Mouse (Mus musculus) ES-E14 (cell line): ENCODE measurements around the gene Fndc3b. TPM values are rescaled to one million over a fixed set of nuclear protein-coding genes. Genes with fewer than 3 reads are reported as not detected.

Experiments used
- DNase-seq: peaks from one replicate; pipeline ENCODE4 v3.0.0-alpha.2; 2013; ENCODE audit warnings: low read depth, low spot score
- H3K27ac ChIP-seq: 2 replicates; pipeline ENCODE4 v1.5.1; 2012; ENCODE audit warnings: low read depth, mild to moderate bottlenecking, low read length, moderate library complexity, mixed read lengths; ENCODE audit not compliant: poor library complexity, insufficient read depth, severe bottlenecking
- H3K36me3 ChIP-seq: 2 replicates; pipeline ENCODE4 v1.6.1; 2012; ENCODE audit warnings: mild to moderate bottlenecking, low read length, moderate library complexity, mixed read lengths; ENCODE audit not compliant: control insufficient read depth, poor library complexity, insufficient read depth, severe bottlenecking
- H3K4me1 ChIP-seq, 2 experiments: fragments of 150-350 bp in 1 of 2; sonication (generic) in 1 of 2; 2 replicates each; pipeline ENCODE4 v1.6.1; 2012; ENCODE audit warnings: low read length in 2 of 2, mild to moderate bottlenecking in 1 of 2, mixed read lengths in 1 of 2; ENCODE audit not compliant: control insufficient read depth in 2 of 2, insufficient read depth in 2 of 2, poor library complexity in 1 of 2
- H3K4me3 ChIP-seq, 2 experiments: fragments of 150-350 bp in 1 of 2; sonication (generic) in 1 of 2; 2 replicates each; pipeline ENCODE4 v1.5.1; 2012; ENCODE audit warnings: low read length in 2 of 2, low read depth in 1 of 2, mild to moderate bottlenecking in 1 of 2, mixed read lengths in 1 of 2; ENCODE audit not compliant: insufficient read depth in 1 of 2, poor library complexity in 1 of 2, severe bottlenecking in 1 of 2
- H3K9ac ChIP-seq: 2 replicates; pipeline ENCODE4 v1.6.1; 2012; ENCODE audit warnings: low read depth, mild to moderate bottlenecking, low read length, mixed read lengths; ENCODE audit not compliant: poor library complexity, insufficient read depth, severe bottlenecking
- H3K9me3 ChIP-seq: fragments of 150-350 bp; sonication (generic); 2 replicates; pipeline ENCODE4 v1.6.1; 2012; ENCODE audit warnings: low read depth, mild to moderate bottlenecking, low read length; ENCODE audit not compliant: control insufficient read depth, insufficient read depth
- CHD2 ChIP-seq: IDR thresholded peaks from 2 replicates; pipeline ENCODE4 v1.6.1; 2014; ENCODE audit warnings: mild to moderate bottlenecking, low read depth, low read length, inconsistent platforms
- HCFC1 ChIP-seq: IDR thresholded peaks from 2 replicates; pipeline ENCODE4 v1.6.1; 2012; ENCODE audit warnings: low read length, inconsistent platforms, borderline replicate concordance; ENCODE audit not compliant: insufficient read depth
- MAFK ChIP-seq: IDR thresholded peaks from 2 replicates; pipeline ENCODE4 v1.6.1; 2014; ENCODE audit warnings: mild to moderate bottlenecking, low read depth, low read length, inconsistent platforms; ENCODE audit not compliant: insufficient read depth
- ZC3H11A ChIP-seq: IDR thresholded peaks from 2 replicates; pipeline ENCODE4 v1.6.1; 2012; ENCODE audit warnings: low read depth, mild to moderate bottlenecking, inconsistent platforms, low read length, borderline replicate concordance
- ZNF384 ChIP-seq: IDR thresholded peaks from 2 replicates; pipeline ENCODE4 v1.6.1; 2012; ENCODE audit warnings: low read depth, low read length, inconsistent platforms
- in situ Hi-C, 2 experiments: fragments of 600-800 bp; cut with MboI; formaldehyde crosslinking; loops; one replicate each; pipeline ENCODE4 v1.15.1; 2025; ENCODE audit warnings: low sequenced_read_pairs in 2 of 2, inconsistent platforms in 1 of 2; ENCODE audit not compliant: unreplicated experiment in 2 of 2
- total RNA-seq: library from RNA; depleted of rRNA; stranded (reverse); fragments of 300-350 nt; gene quantifications from 2 replicates; pipeline ENCODE4 v1.2.3, GENCODE M21; 2012

Fndc3b gene
- total RNA-seq, 1 experiment: 16.6 TPM

DNA sequence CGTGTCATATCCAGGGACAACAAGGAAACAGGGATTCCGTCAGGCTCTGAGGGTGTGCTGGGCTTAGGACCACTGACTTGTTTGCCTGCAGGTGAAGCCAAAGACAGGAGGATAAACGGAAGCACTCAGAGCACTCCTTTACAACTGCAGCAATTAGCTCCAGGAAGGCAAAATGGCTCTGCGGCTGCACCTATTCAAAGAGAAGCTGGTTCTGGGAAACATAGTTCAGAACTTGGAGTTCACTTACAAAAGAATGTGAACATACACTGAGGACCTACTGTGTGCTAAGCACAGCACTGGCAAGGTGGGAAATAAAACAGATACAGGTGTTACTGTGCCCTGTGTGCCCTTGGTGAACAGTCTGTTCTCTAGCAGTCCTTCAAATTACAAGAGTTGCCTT lies 177.4 kb downstream of the Fndc3b start:
- peaks cover 3% of the 10 kb centered on the region; the same call in 1 of the 2 replicates for H3K36me3 ChIP-seq
- TF ChIP-seq ZC3H11A: no peak
- no peak for TF ChIP-seq HCFC1
- TF ChIP-seq MAFK: no peak
- no peak for TF ChIP-seq CHD2
- TF ChIP-seq ZNF384: no peak
- H3K9ac ChIP-seq: no peak overlapping the region
- in situ Hi-C loops: no loop called here
- H3K9me3 ChIP-seq: no peaks in the 10 kb centered on the region
- peaks cover 3 to 28% of the 10 kb centered on the region in 2 experiments; a peak in 2 of 4 replicates for H3K4me1 ChIP-seq
- H3K4me3 ChIP-seq: no peak overlapping the region
- no peak overlapping the region for H3K27ac ChIP-seq
- DNase-seq: no peak

DNA sequence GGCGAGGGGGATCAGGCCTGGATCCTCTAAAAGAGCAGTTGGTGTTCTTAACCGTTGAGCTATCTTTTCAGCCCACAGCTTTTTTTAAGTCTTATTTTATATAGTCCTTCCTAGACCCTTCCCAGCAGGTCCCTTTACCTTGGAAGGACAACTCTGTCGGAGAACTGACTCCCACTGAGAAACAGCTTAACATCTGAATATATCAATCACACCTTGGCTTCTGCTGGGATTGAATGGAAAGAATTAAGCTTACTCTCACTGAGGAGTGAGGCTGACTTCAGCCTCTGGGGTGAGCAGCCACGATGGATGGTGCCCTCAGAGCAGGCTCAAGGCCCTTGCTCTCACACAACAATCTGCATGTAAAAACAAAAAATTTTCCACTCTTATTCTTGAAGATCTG lies 179.1 kb downstream of the Fndc3b start:
- TF ChIP-seq MAFK: no peak
- TF ChIP-seq HCFC1: no peak
- TF ChIP-seq ZC3H11A: no peak
- no peak for TF ChIP-seq CHD2
- TF ChIP-seq ZNF384: no peak

DNA sequence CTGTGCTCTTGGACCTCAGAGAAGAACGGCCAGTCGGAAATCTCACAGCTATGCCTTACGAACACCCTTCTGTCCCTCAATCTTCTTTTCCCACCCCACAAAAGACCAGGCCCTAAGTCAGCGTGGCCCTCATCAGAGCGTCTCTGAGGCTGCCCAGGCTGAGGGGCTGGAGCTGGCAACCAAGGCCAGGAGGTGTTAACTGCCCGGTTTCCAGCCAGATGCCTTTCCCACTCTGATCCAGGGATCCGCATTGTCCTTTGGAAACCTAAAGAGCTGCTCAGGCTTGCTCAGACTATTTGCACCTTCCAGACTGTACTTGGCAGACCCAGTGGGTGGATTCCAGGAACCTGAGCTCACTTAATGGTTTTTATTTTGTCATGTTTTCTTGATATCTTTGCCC lies 180.7 kb downstream of the Fndc3b start:
- H3K27ac ChIP-seq: no peak overlapping the region
- peaks cover 3 to 29% of the 10 kb centered on the region in 2 experiments; a peak in 2 of 4 replicates for H3K4me1 ChIP-seq
- TF ChIP-seq MAFK (no peak), ZC3H11A (no peak), ZNF384 (no peak)
- no peak overlapping the region for H3K9ac ChIP-seq
- no peak overlapping the region for H3K4me3 ChIP-seq
- DNase-seq: no peak
- peaks cover 2% of the 10 kb centered on the region; the same call in 1 of the 2 replicates for H3K36me3 ChIP-seq
- no peaks in the 10 kb centered on the region for H3K9me3 ChIP-seq
- in situ Hi-C loops: no loop called here

More for the DNA sequence above, 179.1 kb downstream of the Fndc3b start:
- H3K27ac ChIP-seq: no peak overlapping the region
- no peak overlapping the region for H3K4me3 ChIP-seq
- no peaks in the 10 kb centered on the region for H3K9me3 ChIP-seq
- in situ Hi-C loops: no loop called here
- peaks cover 3% of the 10 kb centered on the region; the same call in 1 of the 2 replicates for H3K36me3 ChIP-seq
- DNase-seq: no peak
- peaks cover 3 to 29% of the 10 kb centered on the region in 2 experiments; a peak in 2 of 4 replicates for H3K4me1 ChIP-seq
- no peak overlapping the region for H3K9ac ChIP-seq

DNA sequence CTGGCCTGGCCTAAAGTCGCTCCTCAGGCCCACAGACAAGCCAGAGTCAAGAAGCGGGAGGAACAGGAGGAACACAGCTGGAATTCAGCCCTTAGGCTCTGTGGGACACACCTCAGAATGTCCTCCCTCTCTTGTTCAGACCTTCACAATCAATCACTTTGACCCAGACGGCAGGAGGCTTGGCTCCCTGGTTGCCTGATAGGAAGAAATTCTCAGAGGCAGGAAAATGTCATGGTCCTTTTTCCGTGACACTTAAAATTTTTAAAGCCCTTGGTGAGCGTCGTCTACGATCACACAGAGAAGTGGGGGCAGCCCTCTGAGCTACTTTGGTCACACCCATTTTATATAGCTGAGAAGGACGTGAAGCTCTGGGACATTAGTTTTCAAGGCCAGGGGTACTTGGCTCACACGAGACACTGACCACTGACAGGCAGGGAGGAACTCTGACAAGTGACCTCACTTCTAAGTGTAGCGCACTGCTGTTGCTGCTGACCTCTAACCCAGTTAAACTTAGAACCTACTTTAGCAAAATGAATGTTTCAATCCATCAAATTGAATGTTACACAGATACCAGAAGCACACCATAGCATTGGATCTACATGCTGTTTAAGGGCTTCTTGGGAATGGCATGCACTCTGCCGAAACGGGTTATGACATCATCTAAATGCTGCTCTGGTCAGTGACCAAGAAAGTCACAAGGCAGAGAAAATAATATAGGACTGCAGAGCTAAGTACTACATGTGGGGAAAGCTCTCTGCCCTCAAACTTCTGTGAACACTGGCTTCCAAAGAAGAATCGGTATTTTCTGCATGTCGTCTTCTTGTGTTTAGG lies 181.7 kb downstream of the Fndc3b start:
- no peak overlapping the region for H3K27ac ChIP-seq
- H3K9me3 ChIP-seq: no peaks in the 10 kb centered on the region
- peaks cover 3 to 26% of the 10 kb centered on the region in 2 experiments; a peak in 2 of 4 replicates for H3K4me1 ChIP-seq
- DNase-seq: no peak
- in situ Hi-C loops: no loop called here
- no peak overlapping the region for H3K4me3 ChIP-seq
- TF ChIP-seq ZNF384 (no peak), MAFK (no peak), ZC3H11A (no peak), CHD2 (no peak), HCFC1 (no peak)
- H3K36me3 ChIP-seq: peaks cover 2% of the 10 kb centered on the region; the same call in 1 of the 2 replicates
- H3K9ac ChIP-seq: no peak overlapping the region

DNA sequence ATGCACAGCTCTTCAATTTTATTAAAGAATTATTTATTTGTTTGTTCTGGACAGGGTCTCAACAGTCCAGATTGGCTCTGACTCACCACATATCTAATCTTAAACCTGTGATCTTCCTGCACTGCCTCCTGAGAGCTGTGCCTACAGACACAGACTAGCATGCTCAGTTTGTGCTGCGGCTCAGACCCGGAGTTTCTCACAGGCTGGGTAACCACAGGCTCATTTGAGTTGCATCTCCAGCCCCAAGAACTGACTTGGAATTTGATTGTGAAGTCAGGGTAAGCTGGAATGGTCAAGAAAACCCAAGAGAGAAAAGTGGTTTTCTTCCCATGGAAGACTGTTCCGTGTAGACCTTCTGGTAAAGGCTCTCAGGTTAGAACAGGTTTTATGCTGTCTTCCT lies 184.1 kb downstream of the Fndc3b start:
- H3K4me1 ChIP-seq: peaks cover 0 to 14% of the 10 kb centered on the region in 2 experiments; a peak in 2 of 4 replicates
- in situ Hi-C loops: no loop called here

More for the DNA sequence above, 184.1 kb downstream of the Fndc3b start:
- Histone ChIP-seq H3K9ac (no peak overlapping the region), H3K4me3 (no peak overlapping the region), H3K27ac (no peak overlapping the region), H3K36me3 (no peaks in the 10 kb centered on the region), H3K9me3 (no peaks in the 10 kb centered on the region)
- DNase-seq: no peak
- TF ChIP-seq MAFK (no peak), CHD2 (no peak), HCFC1 (no peak), ZNF384 (no peak), ZC3H11A (no peak)
